Mouse (Mus musculus) bone marrow macrophage, adult 2 months (primary cell): ENCODE measurements at regions not wholly inside any gene's neighbourhood (a gene's known extent, or its start where the extent isn't known, plus 50 kb on each side); places are given as distances from the start of the nearest gene placed in this dataset.

ENCODE experiments used
- CTCF ChIP-seq: IDR thresholded peaks from 2 replicates; pipeline ENCODE4 v1.5.1; 2012; ENCODE audit warnings: low read depth, mild to moderate bottlenecking, low read length, moderate library complexity
- POLR2A ChIP-seq: IDR thresholded peaks from 2 replicates; pipeline ENCODE4 v1.6.1; 2012; ENCODE audit warnings: mild to moderate bottlenecking, low read depth, low read length, borderline replicate concordance

GRCm38 (mm10) chr8:77842392-77843139 lies 118.3 kb upstream of the Ednra start:
- no peak for TF ChIP-seq CTCF
- TF ChIP-seq POLR2A = no peak
